Mouse (Mus musculus) mouse trophoblast stem cell (cell line): ENCODE results near the gene Rad51.

Experiments used
- in situ Hi-C, 2 experiments: fragments of 300-500 bp; cut with MseI, MboI; formaldehyde crosslinking; loops; 2 replicates in 1 of 2; 3 replicates in 1 of 2; pipeline ENCODE4 v1.15.1; 2025

The Rad51 gene

GRCm38 (mm10) chr2:119112438-119113112 is at the start of gene Rad51:
Gene Rad51 (plus strand): TSS chr2:119112793.
- in situ Hi-C loops, result no loop called here

GRCm38 (mm10) chr2:119072397-119072796 is 40.2 kb upstream of the Rad51 start:
- in situ Hi-C loops, result no loop called here

GRCm38 (mm10) chr2:119086156-119086555 is 26.4 kb upstream of the Rad51 start:
- in situ Hi-C loops, result no loop called here

GRCm38 (mm10) chr2:119101552-119101951 is 11.0 kb upstream of the Rad51 start:
- in situ Hi-C loops, result no loop called here

- in situ Hi-C loops, result no loop called here
Measured at GRCm38 (mm10) chr2:119106583-119106982, 6.0 kb upstream of the Rad51 start.

- in situ Hi-C loops, result no loop called here
Measured at GRCm38 (mm10) chr2:119108554-119108953, 4.0 kb upstream of the Rad51 start.

- in situ Hi-C loops, result no loop called here
Measured at GRCm38 (mm10) chr2:119111060-119111459, 1.5 kb upstream of the Rad51 start.

- in situ Hi-C loops, result no loop called here
Measured at GRCm38 (mm10) chr2:119113121-119113925, 730 bp downstream of the Rad51 start.

GRCm38 (mm10) chr2:119136346-119136898 is 23.8 kb downstream of the Rad51 start:
- in situ Hi-C loops, result no loop called here

GRCm38 (mm10) chr2:119145199-119145598 is 32.6 kb downstream of the Rad51 start:
- in situ Hi-C loops, result no loop called here

- in situ Hi-C loops, result no loop called here
Measured at GRCm38 (mm10) chr2:119146435-119146834, 33.8 kb downstream of the Rad51 start.

GRCm38 (mm10) chr2:119147160-119147678 is 34.6 kb downstream of the Rad51 start:
- in situ Hi-C loops, result no loop called here

GRCm38 (mm10) chr2:119147775-119148174 is 35.2 kb downstream of the Rad51 start:
- in situ Hi-C loops, result no loop called here

- in situ Hi-C loops, result loop anchor here (5.0 kb wide), 1 partner anchor 35 kb away; no protein-coding TSS in a partner anchor
Measured at GRCm38 (mm10) chr2:119152255-119152654, 39.7 kb downstream of the Rad51 start.

- in situ Hi-C loops, result loop anchor here (5.0 kb wide), 1 partner anchor 33 kb away; no protein-coding TSS in a partner anchor
Measured at GRCm38 (mm10) chr2:119154683-119155082, 42.1 kb downstream of the Rad51 start.

- in situ Hi-C loops, result no loop called here
Measured at GRCm38 (mm10) chr2:119155388-119155787, 42.8 kb downstream of the Rad51 start.

- in situ Hi-C loops, result no loop called here
Measured at GRCm38 (mm10) chr2:119156081-119156680, 43.6 kb downstream of the Rad51 start.

GRCm38 (mm10) chr2:119156681-119157572 is 44.3 kb downstream of the Rad51 start, which contains the start of gene Rmdn3:
Gene Rmdn3 (minus strand): TSS chr2:119157034.
- in situ Hi-C loops, result no loop called here

- in situ Hi-C loops, result no loop called here
Measured at GRCm38 (mm10) chr2:119157836-119158235, 45.2 kb downstream of the Rad51 start.

GRCm38 (mm10) chr2:119161247-119161646 is 48.7 kb downstream of the Rad51 start:
- in situ Hi-C loops, result no loop called here

- in situ Hi-C loops, result no loop called here
Measured at GRCm38 (mm10) chr2:119163135-119163534, 50.5 kb downstream of the Rad51 start.
